Mouse (Mus musculus) C2C12 (cell line): Measurements from ENCODE around the gene Kcna7. TPM values are rescaled to one million over a fixed set of nuclear protein-coding genes. Genes with fewer than 3 reads are reported as not detected.

ENCODE experiments used
- H3K27me3 ChIP-seq: one replicate; pipeline ENCODE4 v1.6.1; 2011; ENCODE audit not compliant: control insufficient read depth, insufficient read depth, insufficient read length
- H3K36me3 ChIP-seq: one replicate; pipeline ENCODE4 v1.6.1; 2011; ENCODE audit not compliant: control insufficient read depth, insufficient read depth
- H3K4me3 ChIP-seq: one replicate; pipeline ENCODE4 v1.5.1; 2011; ENCODE audit warnings: mild to moderate bottlenecking, control low read depth; ENCODE audit not compliant: poor library complexity, insufficient read depth, severe bottlenecking
- H3K79me2 ChIP-seq: one replicate; pipeline ENCODE4 v1.6.1; 2011; ENCODE audit not compliant: control insufficient read depth, insufficient read depth
- H3K79me3 ChIP-seq: one replicate; pipeline ENCODE4 v1.6.1; 2011; ENCODE audit warnings: low read depth, control low read depth
- H3ac ChIP-seq: one replicate; pipeline ENCODE3; 2011; ENCODE audit warnings: low read depth; ENCODE audit not compliant: control insufficient read depth, insufficient read length
- CEBPB ChIP-seq: IDR thresholded peaks from one replicate; pipeline ENCODE4 v1.6.1; 2011; ENCODE audit warnings: low read depth, mild to moderate bottlenecking, control low read depth, moderate library complexity
- CTCF ChIP-seq: IDR thresholded peaks from one replicate; pipeline ENCODE4 v1.5.1; 2011; ENCODE audit not compliant: control insufficient read depth, insufficient read depth, insufficient read length
- FOSL1 ChIP-seq: IDR thresholded peaks from one replicate; pipeline ENCODE4 v1.8.0; 2011; ENCODE audit warnings: mild to moderate bottlenecking, low read length; ENCODE audit not compliant: poor library complexity, insufficient read depth, severe bottlenecking
- MAX ChIP-seq: IDR thresholded peaks from one replicate; pipeline ENCODE4 v1.6.1; 2011; ENCODE audit warnings: mild to moderate bottlenecking, control low read depth
- MYOD1 ChIP-seq: IDR thresholded peaks from one replicate; pipeline ENCODE4 v1.6.1; 2011; ENCODE audit warnings: low read depth; ENCODE audit not compliant: control insufficient read depth, insufficient read length
- MYOG ChIP-seq: IDR thresholded peaks from one replicate; pipeline ENCODE4 v1.6.1; 2011; ENCODE audit not compliant: control insufficient read depth, insufficient read length; ENCODE audit errors: extremely low read depth
- USF1 ChIP-seq: IDR thresholded peaks from one replicate; pipeline ENCODE4 v1.6.1; 2011; ENCODE audit warnings: low read depth, mild to moderate bottlenecking, control low read depth, moderate library complexity
- polyA plus RNA-seq: library from polyadenylated mRNA; unstranded; fragments of >200 nt; fragmentation: generic; extraction: Trizol; gene quantifications from one replicate; pipeline ENCODE4 v1.2.1, GENCODE M21; 2012; ENCODE audit warnings: missing spikeins

Kcna7 gene
- polyA plus RNA-seq, 1 experiment, result 0.01 TPM

DNA sequence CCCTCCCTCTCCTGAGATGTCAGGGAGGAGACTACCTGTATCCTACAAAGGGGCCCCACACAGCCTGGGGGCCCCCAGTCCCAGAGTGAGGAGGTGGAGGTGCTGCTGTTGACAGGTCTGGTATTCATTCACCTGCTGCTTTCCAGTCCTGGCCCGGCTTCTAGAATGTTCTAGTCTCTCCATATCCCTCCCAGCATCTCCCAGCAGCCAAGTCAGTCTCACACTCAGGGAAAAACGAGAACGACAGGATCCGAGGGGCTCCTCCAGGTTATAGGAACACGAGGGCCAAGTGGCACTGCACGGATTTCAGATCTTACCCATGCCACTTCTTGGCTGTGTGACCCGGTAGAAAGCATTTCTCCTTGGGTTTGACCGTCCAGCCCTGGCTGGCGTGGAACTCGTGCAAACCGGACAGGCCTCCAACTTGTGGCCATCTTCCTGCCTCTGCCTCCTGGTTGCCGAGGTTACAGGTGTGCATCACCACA, 9.3 kb downstream of the Kcna7 start:
- no peaks in the 10 kb centered on the region for H3K79me3 ChIP-seq
- no peaks in the 10 kb centered on the region for H3K36me3 ChIP-seq
- H3K4me3 ChIP-seq, result no peak overlapping the region
- no peaks in the 10 kb centered on the region for H3K79me2 ChIP-seq
- H3K27me3 ChIP-seq, result peaks cover 12% of the 10 kb centered on the region
- no peak overlapping the region for H3ac ChIP-seq
- no peak for TF ChIP-seq USF1
- TF ChIP-seq MYOD1, result no peak
- no peak for TF ChIP-seq FOSL1
- no peak for TF ChIP-seq CEBPB
- no peak for TF ChIP-seq MAX
- no peak for TF ChIP-seq MYOG
- no peak for TF ChIP-seq CTCF

DNA sequence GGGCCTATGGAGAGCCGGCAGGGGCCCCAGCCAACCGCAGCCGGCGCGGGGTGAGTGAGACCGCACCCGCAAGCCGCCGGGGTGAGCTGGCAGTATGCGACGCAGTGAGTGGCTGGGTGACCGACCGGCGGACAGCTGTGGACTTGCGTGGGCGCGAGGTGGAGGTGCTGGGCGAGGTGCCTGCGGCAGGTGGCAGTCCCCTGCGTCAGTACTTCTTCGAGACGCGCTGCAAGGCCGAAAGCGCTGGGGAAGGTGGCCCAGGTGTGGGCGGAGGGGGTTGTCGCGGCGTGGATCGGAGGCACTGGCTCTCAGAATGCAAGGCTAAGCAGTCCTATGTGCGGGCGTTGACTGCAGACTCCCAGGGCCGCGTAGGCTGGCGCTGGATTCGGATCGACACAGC, 10.2 kb downstream of the Kcna7 start:
- Histone ChIP-seq H3K79me3 (no peaks in the 10 kb centered on the region), H3ac (no peak overlapping the region), H3K36me3 (peaks cover 4% of the 10 kb centered on the region), H3K4me3 (no peak overlapping the region), H3K27me3 (peaks cover 12% of the 10 kb centered on the region), H3K79me2 (no peaks in the 10 kb centered on the region)
- TF ChIP-seq MYOG (no peak), MAX (no peak), CTCF (no peak), USF1 (no peak), CEBPB (no peak), FOSL1 (no peak), MYOD1 (peak; percentile 52)

DNA sequence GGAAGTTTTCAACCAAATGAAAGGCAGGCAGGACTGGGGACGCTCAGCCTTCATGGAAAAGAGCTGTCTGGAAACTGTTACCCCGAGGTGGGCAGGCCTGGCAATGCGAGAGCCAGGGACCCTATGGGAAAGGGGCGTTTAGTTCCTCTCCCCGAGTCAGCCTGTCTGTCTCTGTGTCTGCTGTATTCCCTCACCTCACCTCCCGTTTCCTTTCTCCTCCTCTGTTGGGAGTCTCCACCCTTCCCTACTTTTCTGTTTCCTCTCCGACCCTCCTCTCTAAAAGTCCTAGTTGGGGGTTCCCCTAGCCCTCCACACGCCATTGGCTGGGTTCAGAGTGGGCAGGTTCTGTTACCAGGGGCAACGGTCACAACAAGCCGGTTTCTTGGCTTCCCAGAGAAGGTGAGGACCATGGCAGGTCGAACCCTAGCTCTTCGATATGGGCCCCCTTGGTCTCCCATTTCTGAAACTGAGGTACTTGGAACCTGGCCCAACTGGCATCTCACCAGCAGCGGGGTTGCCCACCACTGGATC, 12.6 kb downstream of the Kcna7 start:
- Histone ChIP-seq H3K36me3 (peaks cover 10% of the 10 kb centered on the region), H3K4me3 (no peak overlapping the region), H3ac (no peak overlapping the region), H3K27me3 (peaks cover 12% of the 10 kb centered on the region), H3K79me2 (no peaks in the 10 kb centered on the region), H3K79me3 (no peaks in the 10 kb centered on the region)
- TF ChIP-seq CTCF, result no peak
- TF ChIP-seq CEBPB, result no peak

DNA sequence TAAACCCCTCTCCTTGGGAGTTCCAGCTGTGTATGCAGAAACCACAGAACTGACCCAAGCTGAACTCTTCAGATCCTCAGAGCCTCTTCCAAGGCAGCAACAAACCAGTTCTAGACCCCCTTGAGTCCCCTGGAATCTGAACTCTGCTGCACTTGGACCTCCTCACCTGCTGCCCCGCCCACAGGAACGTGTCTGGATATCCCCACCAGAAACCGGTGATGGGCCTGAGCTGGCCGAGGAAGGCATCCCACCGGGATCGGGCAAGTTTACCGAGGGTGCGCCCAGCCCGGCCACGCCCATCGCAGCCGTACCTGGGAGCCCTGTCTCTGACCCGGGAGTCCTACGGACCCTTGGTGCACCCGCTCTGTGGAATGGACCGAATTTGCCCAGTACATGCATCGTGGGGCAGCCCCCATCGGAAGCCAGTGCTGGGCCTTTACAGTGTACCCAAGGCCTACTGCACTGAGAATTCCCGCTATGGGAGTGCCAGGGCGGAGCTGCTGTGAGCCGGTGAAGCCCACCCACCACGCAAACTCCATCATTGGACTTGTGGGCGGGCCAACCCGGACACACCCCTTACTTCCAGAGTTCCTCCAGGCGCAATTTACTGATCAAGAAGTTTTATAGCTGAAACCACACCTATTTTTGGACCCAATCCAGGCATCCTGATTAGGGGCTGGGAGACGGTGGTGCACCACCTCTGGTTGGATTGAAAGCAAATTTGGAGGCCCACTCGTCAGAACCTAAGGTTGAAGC, 14.6 kb downstream of the Kcna7 start:
- Histone ChIP-seq H3ac (no peak overlapping the region), H3K4me3 (no peak overlapping the region), H3K36me3 (peaks cover 19% of the 10 kb centered on the region), H3K79me2 (no peaks in the 10 kb centered on the region), H3K79me3 (no peaks in the 10 kb centered on the region), H3K27me3 (peaks cover 8% of the 10 kb centered on the region)
- TF ChIP-seq USF1, result no peak
- TF ChIP-seq CTCF, result no peak
- TF ChIP-seq MYOD1, result no peak
- no peak for TF ChIP-seq MAX
- no peak for TF ChIP-seq MYOG
- no peak for TF ChIP-seq FOSL1

DNA sequence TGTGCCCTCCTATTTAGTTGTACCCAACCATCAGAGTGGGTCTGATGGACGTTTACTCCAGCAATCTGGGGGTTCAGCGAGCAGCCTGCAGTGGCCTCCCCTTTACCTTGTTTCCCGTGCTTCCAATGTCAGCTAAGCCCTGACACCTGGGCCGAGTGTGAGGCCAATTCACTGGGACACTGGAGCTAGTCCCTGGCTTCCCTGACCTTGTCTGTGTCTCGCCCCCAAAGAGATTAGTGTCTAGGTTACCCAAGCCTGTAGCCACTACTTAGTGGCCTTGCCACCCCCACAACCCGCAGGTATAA, 15.1 kb downstream of the Kcna7 start, which contains the start of gene Lhb:
TSS of gene Lhb (plus strand) at position 206 of the 305 bp plus-strand sequence.
- Histone ChIP-seq H3K4me3 (no peak within 1 kb of the TSS), H3ac (no peak within 1 kb of the TSS), H3K27me3 (peaks cover 6% of the 10 kb centered on the region), H3K79me2 (no peaks in the 10 kb centered on the region), H3K36me3 (peaks cover 24% of the 10 kb centered on the region), H3K79me3 (no peaks in the 10 kb centered on the region)
- TF ChIP-seq FOSL1 (no peak), CEBPB (no peak), MYOG (no peak), CTCF (no peak), MAX (no peak), USF1 (no peak), MYOD1 (no peak)

DNA sequence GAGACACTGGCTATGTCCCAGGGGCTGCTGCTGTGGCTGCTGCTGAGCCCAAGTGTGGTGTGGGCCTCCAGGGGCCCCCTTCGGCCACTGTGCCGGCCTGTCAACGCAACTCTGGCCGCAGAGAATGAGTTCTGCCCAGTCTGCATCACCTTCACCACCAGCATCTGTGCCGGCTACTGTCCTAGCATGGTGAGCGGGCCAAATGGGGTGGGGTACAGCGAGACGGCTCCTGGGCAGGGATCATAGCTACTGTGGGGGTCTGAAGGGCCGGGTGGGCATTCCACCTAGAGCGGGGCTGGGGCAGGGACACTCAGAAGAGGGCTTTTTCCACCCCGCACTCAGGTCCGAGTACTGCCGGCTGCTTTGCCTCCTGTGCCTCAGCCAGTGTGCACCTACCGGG, 15.7 kb downstream of the Kcna7 start:
- no peak overlapping the region for H3ac ChIP-seq
- peaks cover 3% of the 10 kb centered on the region for H3K27me3 ChIP-seq
- no peak for TF ChIP-seq FOSL1
- no peak for TF ChIP-seq USF1
- no peak for TF ChIP-seq MYOG
- TF ChIP-seq MAX, result no peak
- no peak for TF ChIP-seq CEBPB
- TF ChIP-seq CTCF, result no peak
- no peaks in the 10 kb centered on the region for H3K79me2 ChIP-seq
- peaks cover 27% of the 10 kb centered on the region for H3K36me3 ChIP-seq
- H3K4me3 ChIP-seq, result no peak overlapping the region
- H3K79me3 ChIP-seq, result no peaks in the 10 kb centered on the region
